Mouse (Mus musculus): ENCODE measurements at regions not wholly inside any gene's neighbourhood (a gene's known extent, or its start where the extent isn't known, plus 50 kb on each side); places are given as distances from the start of the nearest gene placed in this dataset.
A peak's percentile ranks its signal among the peaks of the same experiment; 100 is the strongest.

DNA sequence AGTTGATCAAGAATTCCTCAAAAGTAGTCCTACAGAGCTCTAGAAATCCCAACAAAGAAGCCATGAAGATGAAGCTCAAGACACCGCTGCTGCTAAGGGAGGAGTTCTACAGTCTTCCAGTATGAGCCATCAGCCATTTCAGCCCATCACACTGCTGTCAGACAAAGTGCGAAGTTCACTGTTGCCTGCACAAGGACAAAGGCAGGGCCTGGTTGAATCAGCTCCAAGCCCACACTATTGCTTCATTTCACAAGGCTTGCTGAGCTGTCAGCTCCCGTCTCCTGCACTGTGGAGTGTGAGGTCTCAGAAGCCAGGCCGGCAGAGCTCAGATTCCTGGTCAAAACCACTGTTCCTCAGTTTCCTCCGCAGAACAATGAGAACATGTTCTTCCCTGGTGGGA, 49.9 kb upstream of the Npas2 start:
- TF ChIP-seq POLR2A (IDR thresholded peaks at IDR 0.05; ENCODE audit: low read depth, low read length) = no peak
- TF ChIP-seq CTCF (conservative IDR thresholded peaks at IDR 0.05; ENCODE audit: insufficient read depth, insufficient read length, low read depth, low read length) = no peak
- no peak overlapping the region for H3K4me3 ChIP-seq (ENCODE audit: insufficient read depth, low read depth, low read length)
- no peaks in the 10 kb centered on the region for H3K27me3 ChIP-seq (replicated peaks; ENCODE audit: control insufficient read depth, insufficient read depth, low read length)
- no peaks in the 10 kb centered on the region for H3K4me1 ChIP-seq (ENCODE audit: control insufficient read depth, insufficient read depth, low read length)
- peak; percentile 82 for DNase-seq
- H3K36me3 ChIP-seq (ENCODE audit: control insufficient read depth, insufficient read depth, low read length) = no peaks in the 10 kb centered on the region
- H3K27ac ChIP-seq (ENCODE audit: insufficient read depth, low read depth, low read length) = no peak overlapping the region
- WGBS = 64% methylated on average over 5 of the region's 5 CpGs
